Mouse (Mus musculus): ENCODE measurements around the gene Gm42420.

Gene Gm42420

GRCm38 (mm10) chr6:39573791-39574554 lies 11.6 kb upstream of the Gm42420 start, which contains the start of gene Adck2:
Gene Adck2 (plus strand): TSS chr6:39573873.
- DNase-seq (ENCODE audit: low spot score in 2 of 2): peak; percentile 52 to 58

- no peak for DNase-seq (ENCODE audit: low spot score in 2 of 2)
These were observed 11.0 kb upstream of the Gm42420 start for GRCm38 (mm10) chr6:39574555-39574869.

- DNase-seq (ENCODE audit: low spot score in 2 of 2): no peak
These were observed 10.6 kb upstream of the Gm42420 start for GRCm38 (mm10) chr6:39574951-39575350.

DNA sequence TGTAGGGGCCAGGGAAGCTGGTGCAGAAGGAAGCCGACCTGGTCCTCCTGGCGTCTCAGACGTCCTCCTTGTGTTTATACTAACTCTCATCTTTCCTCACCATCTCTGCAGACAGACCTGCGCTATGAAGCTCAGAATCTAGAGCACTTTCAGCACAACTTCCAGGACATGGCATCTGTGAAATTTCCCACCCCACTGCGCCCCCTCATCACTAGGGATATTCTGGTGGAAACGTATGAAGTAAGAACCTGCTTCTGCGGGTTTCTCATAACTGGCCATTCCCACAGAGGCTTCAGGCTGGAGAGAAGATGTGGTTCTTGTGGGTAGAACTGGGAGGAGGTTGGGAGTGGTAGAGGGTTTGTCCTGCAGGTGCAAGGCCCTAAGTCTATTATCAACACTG lies 6.0 kb upstream of the Gm42420 start:
- DNase-seq (ENCODE audit: low spot score in 2 of 2): no peak

- no peak for DNase-seq (ENCODE audit: low spot score in 2 of 2)
These were observed 5.0 kb upstream of the Gm42420 start for GRCm38 (mm10) chr6:39580558-39580957.

- DNase-seq (ENCODE audit: low spot score in 2 of 2): no peak
These were observed 4.3 kb upstream of the Gm42420 start for GRCm38 (mm10) chr6:39581087-39581784.

- DNase-seq (ENCODE audit: low spot score in 2 of 2): no peak
These were observed 5.9 kb downstream of the Gm42420 start for GRCm38 (mm10) chr6:39591481-39591880.

GRCm38 (mm10) chr6:39592401-39593214 lies 7.1 kb downstream of the Gm42420 start, which contains the start of gene Ndufb2:
Gene Ndufb2 (plus strand): TSS chr6:39592574.
- DNase-seq (ENCODE audit: low spot score in 2 of 2): peak; percentile 80 to 87

DNA sequence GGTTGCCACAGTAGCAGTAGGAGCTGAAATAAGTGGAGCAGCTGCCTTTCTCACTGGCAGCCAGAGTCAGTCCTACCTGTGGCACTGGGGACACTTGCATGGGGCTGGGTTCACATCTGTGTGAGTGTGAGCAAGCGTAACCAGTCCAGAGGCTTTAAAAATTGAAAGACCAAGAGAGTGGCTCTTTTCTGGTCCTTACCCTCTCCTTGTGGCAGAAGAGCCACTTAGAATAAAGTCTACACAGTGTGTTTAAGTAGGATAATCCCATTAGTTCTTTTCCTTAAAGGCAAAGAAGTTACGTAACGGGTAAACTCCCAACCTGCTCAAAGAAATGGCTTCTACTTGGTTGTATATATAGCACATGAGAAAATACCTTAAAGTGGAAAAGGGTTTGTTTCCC lies 15.3 kb downstream of the Gm42420 start:
- no peak for DNase-seq (ENCODE audit: low spot score in 2 of 2)

- DNase-seq (ENCODE audit: low spot score in 2 of 2): no peak
These were observed 16.3 kb downstream of the Gm42420 start for GRCm38 (mm10) chr6:39601828-39602227.

DNA sequence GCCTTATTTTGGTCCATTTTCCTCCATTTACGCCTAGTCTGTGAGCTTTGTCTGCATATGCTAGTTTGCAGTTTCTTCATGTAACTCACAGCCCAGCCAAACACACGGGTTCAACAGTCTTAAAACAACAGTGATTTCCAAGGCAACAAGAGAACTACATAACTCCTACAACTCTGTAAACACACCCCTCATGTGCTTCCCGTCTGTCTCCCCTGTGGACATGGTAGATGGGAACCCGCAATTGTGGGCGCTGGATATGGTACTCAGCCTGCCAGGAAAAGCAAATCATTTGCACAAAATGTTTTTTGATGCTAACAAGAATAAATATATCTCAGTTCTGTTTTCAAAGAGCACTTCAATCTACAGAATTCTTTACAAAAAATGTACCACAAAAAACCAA lies 19.0 kb downstream of the Gm42420 start:
- DNase-seq (ENCODE audit: low spot score in 2 of 2): no peak

GRCm38 (mm10) chr6:39606056-39606455 lies 20.5 kb downstream of the Gm42420 start:
- no peak for DNase-seq (ENCODE audit: low spot score in 2 of 2)

DNA sequence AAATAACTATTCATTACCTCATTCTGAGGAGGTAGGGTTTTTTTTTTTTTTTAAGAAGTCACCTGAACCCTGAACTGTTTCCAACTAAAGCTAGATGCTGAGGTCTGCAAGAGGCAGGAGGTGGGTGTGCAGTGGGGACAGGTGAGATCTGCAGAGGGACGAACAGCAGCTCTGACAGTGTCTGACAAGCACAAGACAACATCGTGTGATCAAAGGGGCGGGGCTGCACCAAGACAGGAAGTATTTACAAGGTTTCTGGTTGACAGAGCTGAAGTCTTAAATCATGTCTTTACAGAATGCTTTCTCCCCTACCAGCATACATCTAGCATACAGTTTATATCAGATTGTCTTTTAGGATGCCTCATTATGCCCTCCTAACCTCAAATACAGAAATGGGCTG lies 21.3 kb downstream of the Gm42420 start:
- DNase-seq (ENCODE audit: low spot score in 2 of 2): no peak

DNA sequence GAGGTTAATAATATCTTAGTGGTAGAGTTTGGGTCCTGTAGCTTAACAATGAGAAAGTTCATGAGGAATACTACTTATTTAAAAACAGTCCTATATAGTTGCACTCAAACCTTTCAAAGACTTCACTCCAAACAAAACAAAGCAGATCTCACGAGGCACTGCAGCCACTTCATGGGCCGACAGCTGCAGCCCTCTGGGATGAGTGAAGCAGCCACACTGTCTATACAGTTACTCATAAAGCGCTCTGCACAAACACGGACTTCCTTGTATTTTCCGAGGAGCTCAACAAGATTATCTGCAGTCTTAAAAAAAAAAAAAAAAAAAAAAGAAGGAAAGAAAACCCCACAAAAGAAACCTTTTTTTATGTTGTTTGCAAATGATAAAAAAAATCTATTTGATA lies 21.8 kb downstream of the Gm42420 start:
- no peak for DNase-seq (ENCODE audit: low spot score in 2 of 2)

DNA sequence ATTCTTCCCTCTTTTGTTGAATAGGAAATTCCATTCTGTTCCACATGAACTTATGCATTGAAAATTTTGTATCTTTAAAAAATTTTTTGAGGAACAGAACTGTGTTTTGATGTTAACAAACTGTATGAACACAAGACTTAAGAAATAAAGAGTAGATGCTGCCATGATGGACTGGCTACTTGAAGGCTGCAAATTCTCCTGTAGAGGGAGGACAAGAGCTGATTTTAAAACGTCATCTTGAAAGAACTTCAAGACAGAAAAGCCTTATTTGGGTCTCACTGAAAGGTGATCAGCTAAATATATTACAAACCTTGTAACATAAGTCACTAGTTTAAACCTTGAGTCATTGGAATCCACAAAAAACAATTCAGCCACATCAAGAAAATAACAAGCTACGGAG lies 24.7 kb downstream of the Gm42420 start:
- no peak for DNase-seq (ENCODE audit: low spot score in 2 of 2)

DNA sequence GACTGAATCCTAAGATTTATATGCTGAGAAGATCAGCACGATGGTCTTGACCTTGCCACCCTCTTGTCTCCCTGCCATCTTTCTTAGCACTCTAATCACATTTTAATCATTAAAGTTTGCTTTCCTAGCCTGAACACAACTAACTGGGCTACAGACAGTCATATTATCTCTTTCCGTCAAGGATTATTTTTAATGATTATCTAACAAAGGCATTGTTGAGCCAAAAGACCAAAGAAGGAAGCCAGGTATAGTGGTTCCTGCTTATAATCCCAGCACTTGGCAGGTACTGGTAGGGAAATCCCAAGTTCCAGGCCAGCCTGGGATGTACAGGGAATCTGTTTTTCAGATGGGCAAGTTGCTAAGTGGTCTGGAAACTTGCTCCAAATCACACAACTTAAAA lies 25.7 kb downstream of the Gm42420 start:
- DNase-seq (ENCODE audit: low spot score in 2 of 2): no peak

Measured in spleen, postnatal 14 days (tissue).